Mouse (Mus musculus) kidney, embryonic 15.5 days (tissue): ENCODE results near the gene Il12a. TPM values are rescaled to one million over a fixed set of nuclear protein-coding genes. Genes with fewer than 3 reads are reported as not detected.
"Not testable (repeated sequence)": the region's sequence is repeated elsewhere in the genome, so short reads cannot be mapped to it uniquely, and the experiment has no call there.

Experiments used
- ATAC-seq: fragments of 200-750 bp; cut with Nextera tagmentation; replicated peaks from 2 replicates; pipeline ENCODE4 v1.8.0; 2017; ENCODE audit warnings: moderate TSS enrichment; ENCODE audit not compliant: low FRiP score
- H3K27ac ChIP-seq: fragments of 300-500 bp; sonication (generic); 2 replicates; pipeline ENCODE4 v1.5.1; 2015; ENCODE audit warnings: mild to moderate bottlenecking, inconsistent platforms
- H3K27me3 ChIP-seq: fragments of 300-500 bp; sonication (generic); 2 replicates; pipeline ENCODE4 v1.6.1; 2015; ENCODE audit warnings: inconsistent platforms
- H3K36me3 ChIP-seq: fragments of 300-500 bp; sonication (generic); 2 replicates; pipeline ENCODE4 v1.6.1; 2015; ENCODE audit warnings: inconsistent platforms
- H3K4me1 ChIP-seq: fragments of 300-500 bp; sonication (generic); 2 replicates; pipeline ENCODE4 v1.6.1; 2015; ENCODE audit warnings: inconsistent platforms
- H3K4me2 ChIP-seq: fragments of 300-500 bp; sonication (generic); 2 replicates; pipeline ENCODE4 v1.6.1; 2015; ENCODE audit warnings: moderate library complexity, mild to moderate bottlenecking, inconsistent platforms
- H3K4me3 ChIP-seq: fragments of 300-500 bp; sonication (generic); replicated peaks from 2 replicates; pipeline ENCODE4 v1.5.1; 2015; ENCODE audit warnings: mild to moderate bottlenecking, inconsistent platforms
- H3K9ac ChIP-seq: fragments of 300-500 bp; sonication (generic); 2 replicates; pipeline ENCODE4 v1.6.1; 2015; ENCODE audit warnings: mild to moderate bottlenecking, inconsistent platforms
- H3K9me3 ChIP-seq: fragments of 300-500 bp; sonication (generic); replicated peaks from 2 replicates; pipeline ENCODE4 v1.6.1; 2016; ENCODE audit warnings: inconsistent platforms
- WGBS: fragments of 180-500 bp; shearing (Covaris S2); methylation state at CpG from one replicate; pipeline ENCODE4 v1.1.7; 2015; ENCODE audit warnings: mixed read lengths; 5-methylcytosine and 5-hydroxymethylcytosine counted together
- polyA plus RNA-seq: library from polyadenylated mRNA; unstranded; fragments of >200 nt; fragmentation: Nextera tagmentation; extraction: Ambion mirVana; gene quantifications from 2 replicates; pipeline ENCODE4 v1.2.1, GENCODE M21; 2015

Gene Il12a
- polyA plus RNA-seq, 1 experiment from 2014 or later: 0.40 TPM

DNA sequence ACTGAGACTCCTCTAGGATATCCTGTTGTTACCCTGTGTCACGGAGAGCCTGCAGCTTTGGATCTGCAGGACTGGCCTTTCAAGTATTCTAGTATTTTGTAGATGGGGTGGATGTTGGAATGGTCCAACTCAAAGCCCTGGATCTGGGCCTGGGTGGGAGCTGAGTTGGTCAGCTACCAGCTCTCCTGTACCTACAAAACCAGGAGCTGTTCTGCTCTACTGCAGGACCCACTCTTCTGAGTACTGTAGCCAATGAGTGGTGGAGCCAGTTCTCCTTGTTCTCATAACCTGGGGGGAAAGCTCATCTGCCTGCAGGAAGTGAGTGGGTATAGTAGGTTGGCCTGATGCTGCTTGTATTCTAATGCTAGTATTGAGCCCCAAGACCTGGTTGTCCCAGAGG, 20.0 kb downstream of the Il12a start:
- 84% methylated on average over 1 of the region's 1 CpGs for WGBS
- Histone ChIP-seq H3K9me3 (no peaks in the 10 kb centered on the region), H3K27me3 (no peaks in the 10 kb centered on the region), H3K27ac (no peak overlapping the region), H3K4me2 (no peak overlapping the region), H3K36me3 (no peaks in the 10 kb centered on the region), H3K9ac (no peak overlapping the region), H3K4me1 (0 out of 2 replicates have a peak, but pooled peaks cover 7% of the 10 kb centered on the region), H3K4me3 (no peak overlapping the region)
- ATAC-seq: no peak

DNA sequence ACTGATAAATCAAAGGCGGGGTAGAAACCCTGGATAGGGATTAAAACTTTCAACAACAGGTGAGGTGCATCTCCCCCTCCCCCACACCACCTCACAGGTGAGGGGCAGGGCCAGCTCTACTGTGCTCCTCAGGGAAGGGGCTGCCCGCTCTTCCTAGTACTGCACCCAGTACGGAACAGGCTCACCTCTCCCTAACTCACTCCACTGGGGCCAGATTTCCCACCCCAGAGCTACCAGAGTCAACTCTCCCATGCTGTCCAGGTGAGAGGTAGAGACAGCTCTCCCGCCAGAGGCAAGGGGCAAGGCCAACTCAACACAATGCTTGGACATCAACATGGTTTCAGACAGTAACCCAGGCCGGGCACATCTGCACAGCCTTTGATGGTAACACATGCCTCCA, 21.1 kb downstream of the Il12a start:
- 88% methylated on average over 5 of the region's 5 CpGs for WGBS
- H3K9ac ChIP-seq: no peak overlapping the region
- no peak for ATAC-seq
- H3K36me3 ChIP-seq: no peaks in the 10 kb centered on the region
- no peak overlapping the region for H3K4me2 ChIP-seq
- peaks cover 13% of the 10 kb centered on the region; the same call in 1 of the 2 replicates for H3K4me1 ChIP-seq
- no peak overlapping the region for H3K4me3 ChIP-seq
- H3K9me3 ChIP-seq: no peaks in the 10 kb centered on the region
- no peaks in the 10 kb centered on the region for H3K27me3 ChIP-seq
- H3K27ac ChIP-seq: no peak overlapping the region

DNA sequence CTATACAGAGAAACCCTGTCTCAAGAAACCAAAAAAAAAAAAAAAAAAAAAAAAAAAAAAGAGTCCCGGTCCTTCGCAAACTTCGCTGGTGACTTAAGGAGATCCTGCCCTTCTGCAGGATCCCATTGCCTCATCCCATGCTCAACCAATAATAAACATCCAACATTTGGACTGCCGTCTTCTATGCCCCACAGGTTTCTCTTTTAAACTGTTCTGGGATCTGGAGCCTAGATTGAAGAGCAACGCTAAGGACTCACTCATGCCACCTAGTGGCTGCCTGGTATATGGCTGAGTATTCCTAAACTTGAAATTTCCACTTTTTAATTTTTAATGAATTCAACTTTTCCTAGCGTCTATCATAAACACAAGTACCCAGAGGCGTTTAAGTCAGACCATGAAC, 23.1 kb downstream of the Il12a start:
- 9% methylated on average over 7 of the region's 7 CpGs for WGBS
- no peak overlapping the region for H3K27ac ChIP-seq
- H3K4me2 ChIP-seq: peak overlapping the region; percentile 31
- no peaks in the 10 kb centered on the region for H3K27me3 ChIP-seq
- H3K9ac ChIP-seq: no peak overlapping the region
- H3K9me3 ChIP-seq: no peaks in the 10 kb centered on the region
- H3K4me3 ChIP-seq: peak overlapping the region; percentile 16; the same call in 1 of the 2 replicates
- H3K4me1 ChIP-seq: peaks cover 14% of the 10 kb centered on the region; the same call in 1 of the 2 replicates
- no peak for ATAC-seq
- H3K36me3 ChIP-seq: no peaks in the 10 kb centered on the region

DNA sequence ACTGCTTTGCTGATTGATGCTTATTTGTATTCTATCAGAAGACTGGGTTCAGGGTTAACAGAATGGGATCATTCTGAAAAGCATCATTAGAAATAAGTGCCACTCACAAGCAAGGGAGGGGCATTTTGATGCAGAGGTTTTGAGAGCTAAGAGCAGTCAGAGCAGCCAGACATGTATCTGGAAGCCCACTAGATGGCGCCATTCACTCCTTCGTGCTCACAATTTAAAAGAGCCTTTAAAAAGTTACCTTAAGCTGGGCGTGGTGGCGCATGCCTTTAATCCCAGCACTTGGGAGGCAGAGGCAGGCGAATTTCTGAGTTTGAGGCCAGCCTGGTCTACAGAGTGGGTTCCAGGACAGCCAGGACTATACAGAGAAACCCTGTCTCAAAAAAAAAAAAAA, 26.9 kb downstream of the Il12a start:
- not testable (repeated sequence) for H3K27ac ChIP-seq, H3K9me3 ChIP-seq, H3K9ac ChIP-seq, H3K27me3 ChIP-seq, H3K4me3 ChIP-seq, H3K4me2 ChIP-seq, ATAC-seq, H3K36me3 ChIP-seq
- H3K4me1 ChIP-seq: peaks cover 23% of the 10 kb centered on the region
- WGBS: 53% methylated on average over 5 of the region's 5 CpGs

DNA sequence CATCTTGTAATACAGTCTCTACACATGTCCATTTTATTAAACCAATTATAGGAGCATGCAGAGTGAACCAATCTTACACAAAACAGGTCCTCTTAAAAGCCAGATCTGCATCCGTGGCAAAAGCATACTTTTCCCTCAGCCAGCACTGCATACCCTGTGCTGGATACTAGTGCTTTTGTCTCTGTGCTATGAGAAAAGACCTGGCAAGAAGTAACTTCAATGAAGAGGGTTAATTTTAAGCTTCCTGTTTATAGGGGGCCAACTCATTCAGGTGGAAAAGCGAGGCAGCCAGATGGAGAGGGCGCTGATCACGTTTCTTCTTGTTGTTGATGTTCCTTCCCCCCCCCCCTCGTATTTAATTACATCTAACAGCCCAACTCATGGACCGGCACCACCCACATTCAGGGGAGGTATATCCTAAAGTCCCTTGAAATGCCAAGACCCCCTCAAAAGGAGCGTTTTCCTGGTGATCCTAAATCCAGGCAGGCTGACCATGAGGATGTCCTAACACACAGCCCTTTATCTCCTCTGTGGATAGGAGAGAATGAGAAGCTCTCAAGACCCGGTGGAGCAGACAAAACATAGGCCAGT, 28.9 kb downstream of the Il12a start:
- Histone ChIP-seq H3K4me2 (peak overlapping the region; percentile 10; the same call in 1 of the 2 replicates), H3K27me3 (no peaks in the 10 kb centered on the region), H3K27ac (peak overlapping the region; percentile 84), H3K9me3 (no peaks in the 10 kb centered on the region), H3K4me1 (peaks cover 23% of the 10 kb centered on the region), H3K4me3 (no peak overlapping the region), H3K9ac (no peak overlapping the region), H3K36me3 (no peaks in the 10 kb centered on the region)
- WGBS: 25% methylated on average over 8 of the region's 8 CpGs
- ATAC-seq: peak; percentile 73

DNA sequence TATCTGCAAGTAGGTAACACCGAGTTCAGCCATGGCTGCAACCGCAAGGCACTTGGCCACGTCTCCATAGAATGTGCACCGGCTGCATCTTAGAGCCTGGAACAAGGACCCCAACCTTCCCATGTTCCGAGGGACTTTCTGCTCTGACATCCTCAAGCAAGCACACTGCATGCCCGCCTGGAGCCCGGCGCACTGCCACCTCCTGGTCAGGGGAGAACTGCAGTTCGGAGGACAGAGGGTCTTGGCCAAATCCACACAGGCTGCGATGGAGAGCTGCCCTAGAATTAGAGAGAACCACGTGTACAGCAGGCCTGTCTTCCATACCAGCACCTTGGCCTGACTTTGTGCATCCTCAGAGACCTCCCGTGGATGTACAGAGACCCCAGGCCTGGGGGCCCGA, 29.8 kb downstream of the Il12a start:
- Histone ChIP-seq H3K4me1 (peaks cover 23% of the 10 kb centered on the region), H3K27me3 (no peaks in the 10 kb centered on the region), H3K9me3 (no peaks in the 10 kb centered on the region), H3K27ac (peak overlapping the region; percentile 80), H3K4me2 (no peak overlapping the region), H3K9ac (no peak overlapping the region), H3K36me3 (no peaks in the 10 kb centered on the region), H3K4me3 (no peak overlapping the region)
- WGBS: 47% methylated on average over 13 of the region's 13 CpGs
- ATAC-seq: peak; percentile 67; the same call in 1 of the 2 replicates

DNA sequence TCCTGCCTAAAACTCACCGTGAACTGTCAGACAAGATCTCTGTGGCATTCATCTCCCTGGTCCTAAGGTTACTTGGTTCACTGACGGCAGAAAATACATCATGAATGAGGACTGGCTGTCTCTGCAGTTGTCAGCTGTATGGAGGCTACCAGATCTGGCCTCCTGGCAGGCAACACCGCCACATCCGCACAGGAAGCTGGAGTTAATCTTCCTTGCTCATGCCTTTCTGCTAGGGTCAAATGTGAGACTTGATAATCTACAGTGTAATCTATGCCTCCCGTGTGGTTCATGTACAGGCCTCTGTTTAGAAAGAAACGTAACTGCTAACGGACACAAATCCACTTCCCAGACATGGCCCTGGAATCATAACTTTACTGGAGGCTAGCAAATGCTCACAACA, 51.5 kb downstream of the Il12a start:
- H3K27ac ChIP-seq: no peak overlapping the region

DNA sequence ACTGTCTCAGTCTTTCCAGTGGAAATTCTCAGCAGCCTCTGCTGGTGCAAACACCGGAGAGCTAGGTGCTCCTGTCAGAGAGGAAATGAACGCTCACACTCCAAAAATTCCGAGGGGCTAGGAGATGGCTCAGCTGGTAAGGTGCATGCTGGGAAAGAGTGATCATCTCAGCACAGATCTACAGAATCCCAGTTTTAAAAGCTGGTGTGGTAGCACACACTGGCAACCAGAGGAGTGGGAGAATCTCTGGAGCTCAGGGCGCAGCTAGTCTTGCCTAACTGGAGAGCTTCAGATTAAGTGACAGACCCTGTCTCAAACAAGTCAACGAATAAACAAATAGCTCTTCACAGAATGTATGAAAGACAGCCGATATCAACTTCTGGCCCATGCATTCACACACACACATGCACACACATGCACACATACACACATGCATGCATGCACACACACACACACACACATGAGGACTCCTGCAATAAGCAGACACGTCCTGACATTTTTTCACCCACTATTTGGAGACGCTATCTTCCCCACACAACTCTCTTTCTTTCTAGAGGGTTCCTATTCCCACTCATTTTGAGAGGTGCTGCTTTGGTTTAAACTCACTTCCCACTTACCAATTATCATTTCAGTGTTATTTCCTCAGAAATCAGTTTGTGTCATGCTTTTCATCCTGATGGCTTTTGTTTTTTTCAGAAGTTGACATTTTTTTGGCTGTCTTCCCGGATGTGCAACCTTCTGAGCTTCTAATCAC, 52.5 kb downstream of the Il12a start:
- H3K27ac ChIP-seq: no peak overlapping the region
- WGBS: 76% methylated on average over 9 of the region's 9 CpGs
- H3K4me2 ChIP-seq: no peak overlapping the region
- no peaks in the 10 kb centered on the region for H3K36me3 ChIP-seq
- no peak overlapping the region for H3K9ac ChIP-seq
- 0 out of 2 replicates have a peak, but pooled peaks cover 7% of the 10 kb centered on the region for H3K4me1 ChIP-seq
- no peak overlapping the region for H3K4me3 ChIP-seq
- ATAC-seq: no peak
- H3K9me3 ChIP-seq: no peaks in the 10 kb centered on the region
- no peaks in the 10 kb centered on the region for H3K27me3 ChIP-seq

More for the DNA sequence above, 51.5 kb downstream of the Il12a start:
- WGBS: 35% methylated on average over 7 of the region's 7 CpGs
- Histone ChIP-seq H3K4me2 (no peak overlapping the region), H3K36me3 (no peaks in the 10 kb centered on the region), H3K9me3 (no peaks in the 10 kb centered on the region), H3K9ac (no peak overlapping the region), H3K4me3 (no peak overlapping the region), H3K4me1 (0 out of 2 replicates have a peak, but pooled peaks cover 5% of the 10 kb centered on the region), H3K27me3 (no peaks in the 10 kb centered on the region)
- ATAC-seq: no peak

DNA sequence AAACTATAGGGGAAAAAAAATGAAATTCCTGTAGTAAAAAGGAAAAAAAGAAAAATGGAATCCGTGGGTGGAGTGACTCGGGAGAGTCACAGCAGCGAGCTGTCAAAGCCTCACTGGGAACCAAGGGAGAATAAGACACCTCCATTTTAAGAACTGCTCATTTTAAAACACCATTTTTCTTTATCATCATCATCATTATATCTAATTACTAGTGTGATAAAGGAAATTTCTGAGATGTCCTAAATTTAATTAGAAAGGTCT, 53.0 kb downstream of the Il12a start:
- 60% methylated on average over 3 of the region's 3 CpGs for WGBS
- Histone ChIP-seq H3K4me3 (no peak overlapping the region), H3K36me3 (no peaks in the 10 kb centered on the region), H3K9me3 (no peaks in the 10 kb centered on the region), H3K27ac (no peak overlapping the region), H3K4me2 (no peak overlapping the region), H3K27me3 (no peaks in the 10 kb centered on the region), H3K4me1 (0 out of 2 replicates have a peak, but pooled peaks cover 7% of the 10 kb centered on the region), H3K9ac (no peak overlapping the region)
- no peak for ATAC-seq

DNA sequence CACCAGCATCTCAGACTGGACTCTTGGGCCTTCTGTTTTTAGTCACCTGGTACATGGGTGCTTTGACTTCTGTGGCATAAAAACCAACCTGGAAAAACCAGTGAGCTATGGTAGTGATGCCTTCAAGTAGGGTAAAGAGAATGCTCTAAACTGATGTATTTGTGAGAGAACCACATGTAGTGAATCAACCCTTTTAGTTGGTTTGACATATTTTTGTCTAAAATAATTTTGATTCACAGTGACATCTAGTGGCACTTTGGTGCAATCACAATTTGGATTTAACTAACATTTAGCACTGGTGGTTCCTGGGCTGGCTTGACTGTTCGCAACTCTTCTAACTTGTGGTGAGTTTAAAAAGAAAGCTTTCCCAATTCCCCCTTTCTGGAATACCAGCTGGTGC, 53.7 kb downstream of the Il12a start:
- Histone ChIP-seq H3K9me3 (no peaks in the 10 kb centered on the region), H3K36me3 (no peaks in the 10 kb centered on the region), H3K4me2 (no peak overlapping the region), H3K27ac (no peak overlapping the region), H3K4me3 (no peak overlapping the region), H3K27me3 (no peaks in the 10 kb centered on the region), H3K4me1 (0 out of 2 replicates have a peak, but pooled peaks cover 7% of the 10 kb centered on the region), H3K9ac (no peak overlapping the region)
- no peak for ATAC-seq
- WGBS: 76% methylated on average over 1 of the region's 1 CpGs

DNA sequence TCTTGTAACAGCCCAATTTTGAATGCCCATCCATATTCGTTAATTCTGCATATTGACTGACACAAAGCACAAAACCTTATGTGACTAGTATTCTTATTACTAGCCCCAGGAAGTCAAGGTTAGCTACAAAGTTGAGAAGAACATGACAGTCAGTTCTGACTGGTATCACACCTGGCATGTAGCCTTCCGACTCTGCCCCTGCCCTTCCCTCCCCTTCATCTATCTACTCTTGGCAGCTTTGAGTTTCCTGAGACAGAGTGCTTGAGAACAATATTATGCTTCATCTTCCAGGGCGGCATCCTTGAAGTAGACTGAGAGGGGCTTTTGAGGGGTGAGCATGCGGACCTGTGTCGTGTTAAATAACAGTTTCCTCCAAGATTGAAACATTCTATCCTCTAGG, 54.6 kb downstream of the Il12a start:
- Histone ChIP-seq H3K9me3 (no peaks in the 10 kb centered on the region), H3K27me3 (no peaks in the 10 kb centered on the region), H3K4me1 (0 out of 2 replicates have a peak, but pooled peaks cover 7% of the 10 kb centered on the region), H3K4me2 (no peak overlapping the region), H3K4me3 (no peak overlapping the region), H3K9ac (no peak overlapping the region), H3K27ac (no peak overlapping the region), H3K36me3 (no peaks in the 10 kb centered on the region)
- 87% methylated on average over 5 of the region's 5 CpGs for whole genome bisulfite sequencing
- no peak for ATAC-seq

DNA sequence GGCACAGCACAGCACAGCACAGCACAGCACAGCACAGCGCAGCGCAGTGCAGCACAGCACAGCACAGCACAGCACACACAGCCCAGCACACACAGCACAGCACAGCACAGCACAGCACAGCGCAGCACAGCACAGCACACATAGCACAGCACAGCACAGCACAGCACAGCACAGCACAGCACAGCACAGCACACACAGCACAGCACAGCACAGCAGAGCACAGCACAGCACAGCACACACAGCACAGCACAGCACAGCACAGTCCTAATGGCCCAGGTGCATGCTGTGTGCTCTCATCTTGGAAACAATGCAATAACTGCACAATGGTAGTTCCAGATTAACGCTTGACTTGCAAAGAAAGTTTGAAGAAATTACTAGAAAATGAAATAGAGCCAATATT, 55.8 kb downstream of the Il12a start:
- not testable (repeated sequence) for H3K27me3 ChIP-seq, H3K4me2 ChIP-seq, ATAC-seq, H3K9ac ChIP-seq, H3K9me3 ChIP-seq, H3K4me3 ChIP-seq, H3K36me3 ChIP-seq, H3K27ac ChIP-seq, H3K4me1 ChIP-seq
- WGBS: 75% methylated on average over 4 of the region's 4 CpGs
